Comparison of ENCODE assay signal across 16 mouse cellular contexts in the genomic region with DNA sequence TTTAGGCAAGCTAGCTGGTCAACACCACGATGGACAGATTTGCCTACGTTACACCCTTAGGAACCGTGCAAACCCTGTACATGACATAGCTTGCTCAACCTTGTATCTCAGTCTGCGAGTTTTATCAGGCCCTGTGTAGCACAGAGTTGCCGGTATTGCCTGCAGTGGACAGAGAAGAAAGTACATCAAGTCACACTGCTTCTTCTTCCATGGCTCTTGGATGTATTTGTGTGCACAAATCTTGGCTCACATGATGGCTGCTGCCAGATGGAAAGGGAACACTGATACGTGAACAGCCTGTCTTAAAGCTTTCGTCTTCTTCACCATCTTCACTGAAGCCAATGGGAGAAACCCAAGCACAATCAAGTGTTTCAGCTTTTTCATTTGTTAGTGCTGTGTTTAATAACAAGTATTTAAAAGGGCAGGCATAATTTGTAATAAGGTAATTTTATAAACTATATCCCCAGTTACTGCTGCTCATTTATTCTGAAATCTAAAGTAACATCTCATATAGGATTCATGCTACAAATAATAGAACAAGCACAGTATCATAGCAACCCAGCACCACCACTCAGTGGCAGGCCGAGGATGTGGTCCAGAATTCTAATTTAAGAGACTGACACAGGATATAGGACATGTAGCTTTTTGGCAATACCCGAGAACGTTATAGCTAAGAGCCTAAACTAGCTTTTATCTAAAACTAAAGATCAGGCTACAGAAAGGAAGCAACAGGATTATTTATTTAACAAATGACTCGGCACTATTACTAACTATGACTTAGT. TPM values are rescaled to one million over a fixed set of nuclear protein-coding genes. Genes with fewer than 3 reads are reported as not detected.
DNase-seq lines count a peak whose midpoint lies in the region; ATAC-seq and TF ChIP-seq lines count a peak whose summit lies in the region.
"Had no signal": no experiment of that assay in that cellular context is flagged by ENCODE, and none has a peak within 500 bp of the region (broad histone marks: within the 10 kb centered on the region; RNA-seq: fewer than 3 reads in every experiment).

No protein-coding gene starts in this region.

- H3K4me3 ChIP-seq in hindbrain, embryonic 15.5 days: no peak overlapping the region
- no peak overlapping the region for H3K4me3 ChIP-seq in hindbrain, embryonic 13.5 days
- no peak overlapping the region for H3K4me3 ChIP-seq in cortical plate, adult 2 months (ENCODE audit: insufficient read depth, low read length)
- no peak overlapping the region for H3K4me3 ChIP-seq in lung, postnatal 0 days (ENCODE audit: low read depth, low read length)
- H3K4me3 ChIP-seq: limb, embryonic 12.5 days had no signal

- no peak overlapping the region for H3K4me2 ChIP-seq in hindbrain, embryonic 15.5 days
- H3K4me2 ChIP-seq in hindbrain, embryonic 13.5 days: no peak overlapping the region
- H3K4me2 ChIP-seq in lung, postnatal 0 days (replicated peaks; ENCODE audit: low read depth, low read length): no peak overlapping the region
- H3K4me2 ChIP-seq: limb, embryonic 12.5 days had no signal

- TF ChIP-seq CTCF in cortical plate, adult 2 months (IDR thresholded peaks at IDR 0.05; ENCODE audit: extremely low read depth, insufficient read depth, low read length): no peak
- TF ChIP-seq CTCF in lung, postnatal 0 days (IDR thresholded peaks at IDR 0.05): no peak

- DNase-seq in right cerebral cortex, adult 2 months (ENCODE audit: low spot score in 2 of 2): peak; percentile 35
- DNase-seq in right cerebral cortex, postnatal 4 days: no peak
- DNase-seq in lung, postnatal 0 days (ENCODE audit: low spot score): no peak
- DNase-seq in urinary bladder, postnatal 10 days (ENCODE audit: low spot score): no peak
- DNase-seq: adrenal gland, postnatal 14 days; cerebellum, adult 2 months; embryo, embryonic 11 days; kidney, postnatal 14 days; liver, postnatal 0 days; thymus, adult 2 months had no signal

- no peaks in the 10 kb centered on the region for H3K9me3 ChIP-seq in hindbrain, embryonic 15.5 days
- H3K9me3 ChIP-seq in hindbrain, embryonic 13.5 days: no peaks in the 10 kb centered on the region
- H3K9me3 ChIP-seq in lung, postnatal 0 days (ENCODE audit: low read length): no peaks in the 10 kb centered on the region
- H3K9me3 ChIP-seq: limb, embryonic 12.5 days had no signal

- TF ChIP-seq EP300 in lung, postnatal 0 days (IDR thresholded peaks at IDR 0.05): no peak

- no peaks in the 10 kb centered on the region for H3K36me3 ChIP-seq in hindbrain, embryonic 15.5 days
- no peaks in the 10 kb centered on the region for H3K36me3 ChIP-seq in hindbrain, embryonic 13.5 days
- H3K36me3 ChIP-seq in lung, postnatal 0 days (ENCODE audit: insufficient read depth, low read length): no peaks in the 10 kb centered on the region
- H3K36me3 ChIP-seq: limb, embryonic 12.5 days had no signal

- 0 out of 2 replicates have a peak overlapping the region, but pooled peaks have one; percentile 9 for H3K27ac ChIP-seq in hindbrain, embryonic 15.5 days (replicated peaks)
- no peak overlapping the region for H3K27ac ChIP-seq in hindbrain, embryonic 13.5 days
- H3K27ac ChIP-seq in cortical plate, adult 2 months (ENCODE audit: insufficient read depth, low read length): 0 out of 2 replicates have a peak overlapping the region, but pooled peaks have one; percentile 15
- H3K27ac ChIP-seq in lung, postnatal 0 days (ENCODE audit: low read length): no peak overlapping the region
- H3K27ac ChIP-seq: limb, embryonic 12.5 days had no signal

- no peak overlapping the region for H3K9ac ChIP-seq in hindbrain, embryonic 15.5 days
- H3K9ac ChIP-seq in hindbrain, embryonic 13.5 days: no peak overlapping the region
- H3K9ac ChIP-seq in lung, postnatal 0 days (replicated peaks; ENCODE audit: low read depth): no peak overlapping the region
- H3K9ac ChIP-seq: limb, embryonic 12.5 days; liver, postnatal 0 days had no signal

- no peak for TF ChIP-seq POLR2A in cortical plate, adult 2 months (IDR thresholded peaks at IDR 0.05; ENCODE audit: extremely low read depth, insufficient read depth, low read length)

- 76% methylated on average over 11 of the region's 11 CpGs for WGBS in hindbrain, embryonic 15.5 days
- WGBS in hindbrain, embryonic 13.5 days: 84% methylated on average over 11 of the region's 11 CpGs
- WGBS in lung, postnatal 0 days: 75% methylated on average over 11 of the region's 11 CpGs

- H3K4me1 ChIP-seq in hindbrain, embryonic 15.5 days (replicated peaks): no peaks in the 10 kb centered on the region
- H3K4me1 ChIP-seq in hindbrain, embryonic 13.5 days (replicated peaks): no peaks in the 10 kb centered on the region
- peaks cover 9% of the 10 kb centered on the region for H3K4me1 ChIP-seq in cortical plate, adult 2 months (ENCODE audit: control insufficient read depth, insufficient read depth, low read length)
- H3K4me1 ChIP-seq in lung, postnatal 0 days (ENCODE audit: insufficient read depth, low read depth, low read length): no peaks in the 10 kb centered on the region
- H3K4me1 ChIP-seq: limb, embryonic 12.5 days had no signal

- ATAC-seq in hindbrain, embryonic 15.5 days (ENCODE audit: low FRiP score, low read depth): no peak
- ATAC-seq in hindbrain, embryonic 13.5 days (ENCODE audit: low FRiP score): no peak
- ATAC-seq in monocyte, adult 5-6 weeks (replicated peaks; ENCODE audit: insufficient number of reproducible peaks, low FRiP score, low TSS enrichment, poor library complexity, severe bottlenecking): 0 out of 2 replicates have a peak, but pooled peaks have one; percentile 13
- no peak for ATAC-seq in lung, postnatal 0 days
- ATAC-seq: intestine, embryonic 16.5 days; liver, postnatal 0 days had no signal

- H3K27me3 ChIP-seq in hindbrain, embryonic 15.5 days: no peaks in the 10 kb centered on the region
- H3K27me3 ChIP-seq in hindbrain, embryonic 13.5 days: no peaks in the 10 kb centered on the region
- no peaks in the 10 kb centered on the region for H3K27me3 ChIP-seq in lung, postnatal 0 days (replicated peaks; ENCODE audit: insufficient read depth, low read length)
- H3K27me3 ChIP-seq: limb, embryonic 12.5 days had no signal

RNA-seq across cellular contexts. Expression of gene Ppp2r5a, which starts 20.9 kb away (rescaled TPM):
- 9.6 and 9.9 TPM in 2 replicates for polyA plus RNA-seq in hindbrain, embryonic 15.5 days (2015; fragmentation: Nextera tagmentation; extraction: Ambion mirVana)
- 5.3 and 7.5 TPM in 2 replicates for polyA plus RNA-seq in hindbrain, embryonic 13.5 days (2015; fragmentation: Nextera tagmentation; extraction: Ambion mirVana)
- polyA plus RNA-seq in cortical plate, adult 2 months (2012; rRNA removed): 79.8 and 82.1 TPM in 2 replicates
- total RNA-seq in monocyte, adult 5-6 weeks (2017): 479 to 620 TPM (median 501 TPM) in 3 replicates
- 51.5 and 56.0 TPM in 2 replicates for polyA plus RNA-seq in lung, postnatal 0 days (2015; fragmentation: Nextera tagmentation; extraction: Ambion mirVana)

RNA-seq across cellular contexts. Expression of gene Tmem206, which starts 56.4 kb away (rescaled TPM):
- polyA plus RNA-seq in hindbrain, embryonic 15.5 days (2015; fragmentation: Nextera tagmentation; extraction: Ambion mirVana): 35.9 and 36.1 TPM in 2 replicates
- polyA plus RNA-seq in hindbrain, embryonic 13.5 days (2015; fragmentation: Nextera tagmentation; extraction: Ambion mirVana): 36.7 and 39.9 TPM in 2 replicates
- polyA plus RNA-seq in cortical plate, adult 2 months (2012; rRNA removed): 9.9 and 10.3 TPM in 2 replicates
- total RNA-seq in monocyte, adult 5-6 weeks (2017): 5.8 to 12.5 TPM (median 10.7 TPM) in 3 replicates
- polyA plus RNA-seq in lung, postnatal 0 days (2015; fragmentation: Nextera tagmentation; extraction: Ambion mirVana): 13.1 and 14.7 TPM in 2 replicates

Comparison
In these comparisons a context has a peak if more than half of its experiments do, and no peak if none do; other contexts are left out.
1. H3K27ac ChIP-seq: peak in hindbrain, embryonic 15.5 days (single experiment) and cortical plate, adult 2 months (single experiment); none in hindbrain, embryonic 13.5 days (single experiment) and lung, postnatal 0 days (single experiment).
2. DNase-seq: peak in right cerebral cortex, adult 2 months (2 of 2); none in right cerebral cortex, postnatal 4 days (single experiment), lung, postnatal 0 days (single experiment) and urinary bladder, postnatal 10 days (single experiment).